Mouse (Mus musculus) limb, embryonic 14.5 days (tissue): Measurements from ENCODE around the gene Cnr1. TPM values are rescaled to one million over a fixed set of nuclear protein-coding genes. Genes with fewer than 3 reads are reported as not detected.

ENCODE experiments used
- ATAC-seq: fragments of 200-750 bp; cut with Nextera tagmentation; 2 replicates; pipeline ENCODE4 v1.8.0; 2017; ENCODE audit warnings: low read depth, moderate number of reproducible peaks, moderate TSS enrichment; ENCODE audit not compliant: low FRiP score
- DNase-seq: peaks from one replicate; pipeline ENCODE4 v3.0.0-alpha.2; 2015; ENCODE audit warnings: low spot score
- H3K27ac ChIP-seq: fragments of 300-500 bp; sonication (generic); replicated peaks from 2 replicates; pipeline ENCODE4 v1.5.1; 2014; ENCODE audit warnings: low read depth, mild to moderate bottlenecking, low read length, moderate library complexity, mixed read lengths
- H3K27me3 ChIP-seq: fragments of 300-500 bp; sonication (generic); 2 replicates; pipeline ENCODE4 v1.6.1; 2014; ENCODE audit warnings: low read length, mixed read lengths; ENCODE audit not compliant: control insufficient read depth, insufficient read depth
- H3K36me3 ChIP-seq: fragments of 300-500 bp; sonication (generic); 2 replicates; pipeline ENCODE4 v1.6.1; 2014; ENCODE audit warnings: mild to moderate bottlenecking, low read length, moderate library complexity, mixed read lengths; ENCODE audit not compliant: control insufficient read depth, insufficient read depth
- H3K4me1 ChIP-seq: fragments of 300-500 bp; sonication (generic); 2 replicates; pipeline ENCODE4 v1.6.1; 2014; ENCODE audit warnings: antibody characterized with exemption, low read length, mixed read lengths; ENCODE audit not compliant: control insufficient read depth, insufficient read depth
- H3K4me2 ChIP-seq: fragments of 300-500 bp; sonication (generic); replicated peaks from 2 replicates; pipeline ENCODE4 v1.6.1; 2014; ENCODE audit warnings: low read depth, mild to moderate bottlenecking, low read length, moderate library complexity; ENCODE audit not compliant: severe bottlenecking
- H3K4me3 ChIP-seq: fragments of 300-500 bp; sonication (generic); replicated peaks from 2 replicates; pipeline ENCODE4 v1.5.1; 2014; ENCODE audit warnings: low read length
- H3K9ac ChIP-seq: fragments of 300-500 bp; sonication (generic); 2 replicates; pipeline ENCODE4 v1.6.1; 2014; ENCODE audit warnings: mild to moderate bottlenecking, low read depth, low read length, moderate library complexity; ENCODE audit not compliant: severe bottlenecking
- H3K9me3 ChIP-seq: fragments of 300-500 bp; sonication (generic); 2 replicates; pipeline ENCODE4 v1.6.1; 2016; ENCODE audit warnings: low read length; ENCODE audit not compliant: control insufficient read depth
- POLR2A ChIP-seq: fragments of 200-500 bp; IDR thresholded peaks from 2 replicates; pipeline ENCODE4 v1.8.0; 2012; ENCODE audit warnings: inconsistent platforms, mild to moderate bottlenecking, moderate library complexity, borderline replicate concordance; ENCODE audit not compliant: insufficient read depth, insufficient read length; ENCODE audit errors: extremely low read depth
- WGBS: fragments of 180-500 bp; shearing (Covaris S2); extraction: QIAGEN DNeasy Blood & Tissue Kit; methylation state at CpG from one replicate; pipeline ENCODE4 v1.1.7; 2014; 5-methylcytosine and 5-hydroxymethylcytosine counted together
- polyA plus RNA-seq, 2 experiments: library from polyadenylated mRNA; depleted of rRNA in 1 of 2; stranded (reverse) in 1 of 2; unstranded in 1 of 2; fragments of >200 nt; fragmentation: Nextera tagmentation in 1 of 2; extraction: Ambion mirVana in 1 of 2; gene quantifications; 2 replicates each; pipeline versions ENCODE4 v1.2.1 to v1.2.3; 2012 to 2014

Cnr1 gene
- polyA plus RNA-seq, 2 experiments = 3.4 to 5.3 TPM

- Histone ChIP-seq H3K9me3 (no peaks in the 10 kb centered on the region), H3K27me3 (peaks cover 3% of the 10 kb centered on the region; the same call in 1 of the 2 replicates), H3K4me1 (no peaks in the 10 kb centered on the region), H3K4me2 (no peak overlapping the region), H3K4me3 (no peak overlapping the region), H3K27ac (no peak overlapping the region), H3K36me3 (no peaks in the 10 kb centered on the region), H3K9ac (no peak overlapping the region)
- no peak for TF ChIP-seq POLR2A
- no peak for ATAC-seq
- WGBS = 70% methylated on average over 1 of the region's 1 CpGs
- no peak for DNase-seq
Observed at GRCm38 (mm10) chr4:33928450-33928849, 4.1 kb downstream of the Cnr1 start.

GRCm38 (mm10) chr4:33931347-33931746, 7.0 kb downstream of the Cnr1 start:
- Histone ChIP-seq H3K27me3 (no peaks in the 10 kb centered on the region), H3K4me2 (no peak overlapping the region), H3K36me3 (no peaks in the 10 kb centered on the region), H3K9ac (no peak overlapping the region), H3K9me3 (no peaks in the 10 kb centered on the region), H3K4me3 (no peak overlapping the region), H3K4me1 (no peaks in the 10 kb centered on the region), H3K27ac (no peak overlapping the region)
- no peak for TF ChIP-seq POLR2A
- DNase-seq (no peak), ATAC-seq (no peak)
- WGBS = 76% methylated on average over 8 of the region's 8 CpGs

GRCm38 (mm10) chr4:33941557-33941956, 17.2 kb downstream of the Cnr1 start:
- no peaks in the 10 kb centered on the region for H3K36me3 ChIP-seq
- no peak overlapping the region for H3K4me3 ChIP-seq
- ATAC-seq (no peak), DNase-seq (no peak)
- TF ChIP-seq POLR2A = no peak
- WGBS = 79% methylated on average over 5 of the region's 5 CpGs
- no peaks in the 10 kb centered on the region for H3K9me3 ChIP-seq
- H3K4me1 ChIP-seq = no peaks in the 10 kb centered on the region
- H3K9ac ChIP-seq = no peak overlapping the region
- H3K27ac ChIP-seq = no peak overlapping the region
- H3K4me2 ChIP-seq = no peak overlapping the region
- H3K27me3 ChIP-seq = no peaks in the 10 kb centered on the region

DNA sequence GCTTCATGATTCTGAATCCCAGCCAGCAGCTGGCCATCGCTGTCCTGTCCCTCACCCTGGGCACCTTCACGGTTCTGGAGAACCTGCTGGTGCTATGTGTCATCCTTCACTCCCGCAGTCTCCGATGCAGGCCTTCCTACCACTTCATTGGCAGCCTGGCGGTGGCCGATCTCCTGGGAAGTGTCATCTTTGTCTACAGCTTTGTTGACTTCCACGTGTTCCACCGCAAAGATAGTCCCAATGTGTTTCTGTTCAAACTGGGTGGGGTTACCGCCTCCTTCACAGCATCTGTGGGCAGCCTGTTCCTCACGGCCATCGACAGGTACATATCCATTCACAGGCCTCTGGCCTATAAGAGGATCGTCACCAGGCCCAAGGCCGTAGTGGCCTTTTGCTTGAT, 19.5 kb downstream of the Cnr1 start:
- no peak for DNase-seq
- H3K27ac ChIP-seq = no peak overlapping the region

DNA sequence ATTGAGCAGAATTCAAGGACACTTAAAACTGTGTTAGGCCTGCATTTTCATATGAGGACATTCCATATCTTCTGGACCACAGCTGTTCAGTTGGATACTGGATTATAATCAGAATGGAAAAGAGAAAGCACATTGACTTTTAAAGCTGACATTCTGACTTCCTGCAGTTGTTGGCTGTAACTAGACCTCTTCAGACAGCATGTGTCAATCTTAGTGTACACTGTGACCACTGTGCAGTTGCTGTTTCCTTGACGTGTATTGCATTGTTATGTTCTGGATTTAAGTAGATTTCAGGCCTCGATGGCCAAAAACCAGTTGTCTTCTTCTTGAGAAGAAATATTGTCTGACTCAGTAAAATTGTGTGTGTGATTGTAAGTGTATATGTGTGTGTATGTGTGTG, 21.3 kb downstream of the Cnr1 start:
- 83% methylated on average over 2 of the region's 2 CpGs for WGBS
- TF ChIP-seq POLR2A = no peak
- Histone ChIP-seq H3K27ac (no peak overlapping the region), H3K27me3 (no peaks in the 10 kb centered on the region), H3K4me3 (no peak overlapping the region), H3K4me1 (no peaks in the 10 kb centered on the region), H3K9ac (no peak overlapping the region), H3K36me3 (no peaks in the 10 kb centered on the region), H3K9me3 (no peaks in the 10 kb centered on the region), H3K4me2 (no peak overlapping the region)
- no peak for DNase-seq
- ATAC-seq = peak; percentile 53; the same call in 1 of the 2 replicates

More for the DNA sequence above, 19.5 kb downstream of the Cnr1 start:
- H3K4me2 ChIP-seq = no peak overlapping the region
- TF ChIP-seq POLR2A = no peak
- ATAC-seq = no peak
- H3K4me1 ChIP-seq = no peaks in the 10 kb centered on the region
- no peaks in the 10 kb centered on the region for H3K9me3 ChIP-seq
- no peaks in the 10 kb centered on the region for H3K27me3 ChIP-seq
- H3K4me3 ChIP-seq = no peak overlapping the region
- WGBS = 95% methylated on average over 13 of the region's 13 CpGs
- H3K9ac ChIP-seq = no peak overlapping the region
- no peaks in the 10 kb centered on the region for H3K36me3 ChIP-seq

GRCm38 (mm10) chr4:33947584-33947983, 23.2 kb downstream of the Cnr1 start:
- no peaks in the 10 kb centered on the region for H3K36me3 ChIP-seq
- H3K4me2 ChIP-seq = no peak overlapping the region
- no peak for DNase-seq
- TF ChIP-seq POLR2A = no peak
- 76% methylated on average over 3 of the region's 3 CpGs for WGBS
- no peak overlapping the region for H3K9ac ChIP-seq
- ATAC-seq = no peak
- no peaks in the 10 kb centered on the region for H3K9me3 ChIP-seq
- no peak overlapping the region for H3K4me3 ChIP-seq
- H3K4me1 ChIP-seq = no peaks in the 10 kb centered on the region
- H3K27ac ChIP-seq = no peak overlapping the region
- H3K27me3 ChIP-seq = no peaks in the 10 kb centered on the region
